Mouse (Mus musculus) MEL (cell line): ENCODE results near the gene Pou3f1.

Experiments used
- CTCF ChIP-seq, 3 experiments: IDR thresholded peaks in 2 of 3; conservative IDR thresholded peaks in 1 of 3; 2 replicates each; pipeline ENCODE4 v1.5.1; 2011 to 2012; ENCODE audit warnings: low read length in 3 of 3, low read depth in 2 of 3, mild to moderate bottlenecking in 2 of 3, improper control_type of control experiment in 1 of 3, inconsistent platforms in 1 of 3, mixed read lengths in 1 of 3, moderate library complexity in 1 of 3; ENCODE audit not compliant: control insufficient read depth in 1 of 3, insufficient read depth in 1 of 3, poor library complexity in 1 of 3, severe bottlenecking in 1 of 3
- KAT2A ChIP-seq: conservative IDR thresholded peaks from 2 replicates; pipeline ENCODE4 v1.6.1; 2012; ENCODE audit warnings: low read depth, low read length, improper control_type of control experiment, inconsistent platforms
- MAX ChIP-seq: IDR thresholded peaks from 2 replicates; pipeline ENCODE4 v1.6.1; 2011; ENCODE audit warnings: low read length, improper control_type of control experiment
- MAZ ChIP-seq: IDR thresholded peaks from 2 replicates; pipeline ENCODE4 v1.6.1; 2012; ENCODE audit warnings: low read depth, mild to moderate bottlenecking, inconsistent platforms, low read length, improper control_type of control experiment
- TAL1 ChIP-seq: IDR thresholded peaks from 2 replicates; pipeline ENCODE4 v1.6.1; 2012; ENCODE audit warnings: mild to moderate bottlenecking, inconsistent platforms, low read length, moderate library complexity, mixed read lengths

DNA sequence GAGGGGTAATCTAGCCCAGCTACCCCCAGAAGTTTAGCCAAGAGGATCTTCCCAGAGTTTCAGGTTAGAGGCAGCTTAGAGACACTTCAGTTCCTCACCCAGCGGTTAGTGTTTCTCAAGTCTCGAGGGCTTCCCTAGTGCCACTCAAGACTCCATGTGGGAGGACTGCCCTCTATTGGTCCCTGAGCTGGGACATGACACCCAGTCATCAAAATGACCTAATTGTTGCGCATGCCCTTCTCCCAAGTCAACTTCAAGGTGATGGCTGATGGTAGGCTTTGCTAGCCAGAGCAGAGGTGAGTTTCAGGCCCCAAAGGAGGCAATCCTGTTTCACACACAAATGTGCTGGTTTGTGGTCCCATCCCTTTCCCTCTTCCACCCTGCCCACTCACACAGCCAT is 6.4 kb downstream of the Pou3f1 start:
- TF ChIP-seq CTCF (IDR thresholded peaks at IDR 0.05 in 2 of 3, conservative IDR thresholded peaks at IDR 0.05 in 1 of 3; ENCODE audit: control insufficient read depth in 1 of 3, insufficient read depth in 1 of 3, low read depth in 2 of 3, low read length in 3 of 3, poor library complexity in 1 of 3, severe bottlenecking in 1 of 3), result peak in 2 of 3 experiments; percentile 14 to 27; a peak in 3 of 6 replicates
- TF ChIP-seq MAX, result no peak
- TF ChIP-seq MAZ, result no peak
- TF ChIP-seq KAT2A, result no peak
- TF ChIP-seq TAL1, result no peak
